Mouse (Mus musculus) C2C12 (cell line): ENCODE results near the gene Traf3ip3. TPM values are rescaled to one million over a fixed set of nuclear protein-coding genes. Genes with fewer than 3 reads are reported as not detected.

Experiments used
- H3K27me3 ChIP-seq: one replicate; pipeline ENCODE4 v1.6.1; 2011; ENCODE audit not compliant: control insufficient read depth, insufficient read depth, insufficient read length
- H3K36me3 ChIP-seq: one replicate; pipeline ENCODE4 v1.6.1; 2011; ENCODE audit not compliant: control insufficient read depth, insufficient read depth
- H3K4me3 ChIP-seq: one replicate; pipeline ENCODE4 v1.5.1; 2011; ENCODE audit warnings: mild to moderate bottlenecking, control low read depth; ENCODE audit not compliant: poor library complexity, insufficient read depth, severe bottlenecking
- H3K79me2 ChIP-seq: one replicate; pipeline ENCODE4 v1.6.1; 2011; ENCODE audit not compliant: control insufficient read depth, insufficient read depth
- H3K79me3 ChIP-seq: one replicate; pipeline ENCODE4 v1.6.1; 2011; ENCODE audit warnings: low read depth, control low read depth
- H3ac ChIP-seq: one replicate; pipeline ENCODE3; 2011; ENCODE audit warnings: low read depth; ENCODE audit not compliant: control insufficient read depth, insufficient read length
- CEBPB ChIP-seq: IDR thresholded peaks from one replicate; pipeline ENCODE4 v1.6.1; 2011; ENCODE audit warnings: low read depth, mild to moderate bottlenecking, control low read depth, moderate library complexity
- CTCF ChIP-seq: IDR thresholded peaks from one replicate; pipeline ENCODE4 v1.5.1; 2011; ENCODE audit not compliant: control insufficient read depth, insufficient read depth, insufficient read length
- FOSL1 ChIP-seq: IDR thresholded peaks from one replicate; pipeline ENCODE4 v1.8.0; 2011; ENCODE audit warnings: mild to moderate bottlenecking, low read length; ENCODE audit not compliant: poor library complexity, insufficient read depth, severe bottlenecking
- MAX ChIP-seq: IDR thresholded peaks from one replicate; pipeline ENCODE4 v1.6.1; 2011; ENCODE audit warnings: mild to moderate bottlenecking, control low read depth
- MYOD1 ChIP-seq: IDR thresholded peaks from one replicate; pipeline ENCODE4 v1.6.1; 2011; ENCODE audit warnings: low read depth; ENCODE audit not compliant: control insufficient read depth, insufficient read length
- MYOG ChIP-seq: IDR thresholded peaks from one replicate; pipeline ENCODE4 v1.6.1; 2011; ENCODE audit not compliant: control insufficient read depth, insufficient read length; ENCODE audit errors: extremely low read depth
- USF1 ChIP-seq: IDR thresholded peaks from one replicate; pipeline ENCODE4 v1.6.1; 2011; ENCODE audit warnings: low read depth, mild to moderate bottlenecking, control low read depth, moderate library complexity
- polyA plus RNA-seq: library from polyadenylated mRNA; unstranded; fragments of >200 nt; fragmentation: generic; extraction: Trizol; gene quantifications from one replicate; pipeline ENCODE4 v1.2.1, GENCODE M21; 2012; ENCODE audit warnings: missing spikeins

Traf3ip3 gene
- polyA plus RNA-seq, 1 experiment = 0.02 TPM

- Histone ChIP-seq H3K79me2 (no peaks in the 10 kb centered on the region), H3K4me3 (peak overlapping the region; percentile 68), H3ac (peak overlapping the region; percentile 96), H3K27me3 (peaks cover 2% of the 10 kb centered on the region), H3K36me3 (no peaks in the 10 kb centered on the region), H3K79me3 (no peaks in the 10 kb centered on the region)
- TF ChIP-seq MAX (no peak), FOSL1 (no peak), CTCF (no peak)
Measured at GRCm38 (mm10) chr1:193174143-193174733, 27.3 kb downstream of the Traf3ip3 start.

- TF ChIP-seq MAX (no peak), MYOG (no peak), FOSL1 (no peak)
- Histone ChIP-seq H3K79me3 (no peaks in the 10 kb centered on the region), H3ac (peak overlapping the region; percentile 96), H3K79me2 (no peaks in the 10 kb centered on the region), H3K4me3 (peak overlapping the region; percentile 68), H3K27me3 (peaks cover 5% of the 10 kb centered on the region), H3K36me3 (no peaks in the 10 kb centered on the region)
Measured at GRCm38 (mm10) chr1:193173810-193174129, 27.7 kb downstream of the Traf3ip3 start.

- H3ac ChIP-seq = peak overlapping the region; percentile 96
- TF ChIP-seq MYOG (no peak), CEBPB (no peak), MAX (no peak), FOSL1 (no peak), MYOD1 (no peak), USF1 (no peak), CTCF (no peak)
- peak overlapping the region; percentile 68 for H3K4me3 ChIP-seq
- no peaks in the 10 kb centered on the region for H3K79me3 ChIP-seq
- peaks cover 5% of the 10 kb centered on the region for H3K27me3 ChIP-seq
- H3K36me3 ChIP-seq = no peaks in the 10 kb centered on the region
- no peaks in the 10 kb centered on the region for H3K79me2 ChIP-seq
Measured at GRCm38 (mm10) chr1:193172991-193173809, 28.3 kb downstream of the Traf3ip3 start.

DNA sequence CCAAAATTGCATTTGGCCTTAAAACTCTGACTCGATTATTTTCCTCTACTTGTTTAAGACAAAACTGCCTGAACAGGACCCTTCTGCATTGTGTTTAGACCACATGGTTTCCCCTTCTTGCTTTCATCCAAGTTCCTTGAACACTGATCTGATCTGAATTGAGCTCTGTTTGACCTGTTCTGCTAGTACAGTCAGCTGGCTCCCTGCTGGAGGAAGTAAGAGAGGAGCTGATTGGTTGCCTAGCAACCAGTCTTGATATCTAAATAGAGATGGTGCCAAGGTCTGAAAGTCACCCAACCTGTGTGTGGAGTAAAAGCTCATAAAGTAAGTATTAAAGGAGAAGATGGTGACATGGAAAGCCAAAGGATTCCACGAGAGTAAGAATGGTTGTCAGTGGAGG, 31.6 kb downstream of the Traf3ip3 start:
- H3ac ChIP-seq = no peak overlapping the region
- TF ChIP-seq MYOG = no peak
- TF ChIP-seq CEBPB = no peak
- TF ChIP-seq USF1 = no peak
- no peak for TF ChIP-seq MYOD1
- no peaks in the 10 kb centered on the region for H3K36me3 ChIP-seq
- no peaks in the 10 kb centered on the region for H3K79me3 ChIP-seq
- no peak overlapping the region for H3K4me3 ChIP-seq
- H3K27me3 ChIP-seq = peaks cover 14% of the 10 kb centered on the region
- H3K79me2 ChIP-seq = no peaks in the 10 kb centered on the region

DNA sequence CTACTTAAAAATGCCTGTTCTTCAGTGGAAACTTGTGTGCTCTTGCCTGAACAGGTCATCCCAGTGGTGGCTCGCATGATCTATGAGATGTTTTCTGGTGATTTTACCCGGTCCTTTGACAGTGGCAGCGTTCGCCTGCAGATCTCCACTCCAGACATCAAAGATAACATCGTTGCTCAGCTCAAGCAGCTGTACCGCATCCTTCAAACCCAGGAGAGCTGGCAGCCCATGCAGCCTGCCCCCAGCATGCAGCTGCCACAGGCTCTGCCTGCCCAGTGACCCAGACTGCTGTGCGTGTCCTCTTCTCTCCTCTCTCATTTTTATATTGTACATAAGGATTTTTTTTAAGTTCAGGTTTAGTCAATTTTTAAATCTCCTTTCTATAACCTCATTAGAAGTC, 32.3 kb downstream of the Traf3ip3 start:
- peaks cover 14% of the 10 kb centered on the region for H3K27me3 ChIP-seq
- no peak overlapping the region for H3K4me3 ChIP-seq
- H3ac ChIP-seq = no peak overlapping the region
- TF ChIP-seq FOSL1 = no peak
- no peaks in the 10 kb centered on the region for H3K79me2 ChIP-seq
- no peaks in the 10 kb centered on the region for H3K79me3 ChIP-seq
- H3K36me3 ChIP-seq = no peaks in the 10 kb centered on the region

- TF ChIP-seq CTCF (no peak), USF1 (no peak), CEBPB (no peak)
- Histone ChIP-seq H3K79me2 (no peaks in the 10 kb centered on the region), H3K36me3 (no peaks in the 10 kb centered on the region), H3K79me3 (no peaks in the 10 kb centered on the region), H3ac (no peak within 1 kb of the TSS), H3K27me3 (peaks cover 19% of the 10 kb centered on the region), H3K4me3 (no peak within 1 kb of the TSS)
Measured at GRCm38 (mm10) chr1:193167746-193168145, 33.8 kb downstream of the Traf3ip3 start, which contains the start of gene A130010J15Rik. A130010J15Rik (plus strand) TSS chr1:193168046.
